Mouse (Mus musculus) CD4-positive, CD25-positive, alpha-beta regulatory T cell, adult 2 months (primary cell): ENCODE results near the gene Smok3c.
A peak's percentile ranks its signal among the peaks of the same experiment; 100 is the strongest.
"Not testable (repeated sequence)": the region's sequence is repeated elsewhere in the genome, so short reads cannot be mapped to it uniquely, and the experiment has no call there.

Experiments used
- DNase-seq: peaks from one replicate; pipeline ENCODE4 v3.0.0-alpha.2; 2012; ENCODE audit warnings: low read depth, low spot score

Gene Smok3c

DNA sequence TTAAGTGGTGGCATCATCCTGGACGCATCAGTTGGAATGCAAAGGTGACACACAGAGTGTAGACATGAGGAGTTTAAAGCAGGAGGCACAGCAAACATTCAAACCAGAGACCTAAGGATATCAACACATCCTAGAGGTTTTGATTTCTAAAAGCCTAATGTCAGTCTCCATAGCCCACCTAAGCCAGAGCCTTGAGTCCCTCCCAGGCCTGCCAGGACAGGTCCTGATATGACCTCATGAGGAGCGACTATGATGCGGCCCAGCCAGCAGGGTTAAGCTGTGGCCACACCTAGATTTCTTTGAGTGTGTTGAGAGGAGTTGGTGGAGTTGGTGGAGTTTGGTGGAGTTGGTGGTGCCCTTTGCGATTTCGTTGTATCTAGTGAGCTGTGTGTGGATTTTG, at the start of gene Smok3c:
Gene Smok3c, plus strand, starts transcription at position 301 of the 400 bp plus-strand sequence.
- DNase-seq: not testable (repeated sequence)

DNA sequence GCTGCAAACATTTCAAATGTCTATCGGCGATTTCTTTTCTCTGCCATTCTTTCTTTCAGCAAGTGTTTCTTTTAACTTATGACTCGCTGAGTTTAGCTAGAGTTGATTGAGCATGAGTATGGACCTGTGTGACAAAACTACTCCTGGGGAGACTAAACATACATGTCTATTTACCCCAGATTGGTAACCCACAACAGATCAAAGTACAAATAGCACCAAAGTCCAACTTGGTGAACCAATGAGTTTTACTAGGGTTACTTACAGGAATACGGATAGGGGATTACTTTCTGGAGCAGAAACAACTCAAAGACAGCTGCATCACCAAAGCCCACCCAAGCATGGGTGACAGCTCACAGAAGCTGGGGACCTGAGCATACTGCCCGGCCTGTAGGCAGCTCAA, 43.6 kb upstream of the Smok3c start:
- DNase-seq: no peak

DNA sequence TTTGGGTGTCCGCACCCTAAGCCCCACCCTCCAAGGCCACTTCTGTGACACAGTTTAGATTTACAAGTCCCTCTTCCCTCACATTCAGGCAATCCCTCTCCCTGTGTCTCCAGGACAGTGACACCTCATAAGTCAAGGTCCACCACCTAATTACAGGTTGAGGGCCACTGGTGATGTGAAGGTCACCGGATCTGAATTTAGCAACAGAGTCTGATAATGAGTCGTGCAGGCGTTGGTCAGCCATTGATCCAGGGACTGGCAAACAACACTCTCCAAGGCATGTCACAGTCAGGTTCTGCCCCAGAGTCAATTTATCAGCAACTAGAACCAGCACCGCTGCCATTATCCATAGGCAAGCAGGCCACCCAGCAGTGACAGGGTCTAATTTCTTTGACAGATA, 40.6 kb upstream of the Smok3c start:
- DNase-seq: no peak

DNA sequence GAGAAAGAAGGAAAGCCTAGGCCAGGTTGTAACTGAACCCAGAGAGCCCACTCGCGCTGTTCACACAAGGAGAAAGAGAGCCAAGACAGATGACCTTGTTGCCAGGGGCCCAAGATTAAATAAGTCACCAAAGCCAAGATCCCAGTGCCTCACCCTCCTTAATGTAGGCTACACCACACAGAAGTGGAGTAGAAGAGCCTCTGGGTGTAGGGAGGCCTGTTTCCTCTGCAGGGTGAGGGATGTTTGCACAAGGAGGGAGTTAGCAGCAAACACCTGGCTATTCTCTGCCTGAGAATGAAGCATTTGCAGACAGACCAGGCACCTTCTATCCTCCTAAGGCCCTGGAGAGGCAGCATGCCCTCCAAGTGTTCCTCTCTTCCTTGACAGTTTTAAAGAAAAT, 36.5 kb upstream of the Smok3c start:
- no peak for DNase-seq

DNA sequence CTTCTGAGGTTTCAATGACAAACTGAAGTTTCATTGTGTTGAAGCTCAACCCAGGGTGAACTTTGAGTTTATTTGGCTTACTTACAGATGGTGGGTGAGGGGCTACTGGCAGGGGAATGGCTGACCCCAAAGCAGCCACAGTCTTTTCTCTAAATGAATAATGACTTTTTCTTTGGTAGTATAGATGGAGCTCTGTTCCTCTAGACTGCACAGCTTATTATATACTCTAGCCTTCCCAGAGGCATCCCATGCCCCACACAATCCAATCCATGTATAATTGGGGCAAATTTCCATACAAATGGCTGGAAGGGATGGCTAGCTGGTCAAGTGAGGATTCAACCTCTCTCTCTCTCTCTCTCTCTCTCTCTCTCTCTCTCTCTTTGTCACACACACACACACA, 36.0 kb upstream of the Smok3c start:
- no peak for DNase-seq

DNA sequence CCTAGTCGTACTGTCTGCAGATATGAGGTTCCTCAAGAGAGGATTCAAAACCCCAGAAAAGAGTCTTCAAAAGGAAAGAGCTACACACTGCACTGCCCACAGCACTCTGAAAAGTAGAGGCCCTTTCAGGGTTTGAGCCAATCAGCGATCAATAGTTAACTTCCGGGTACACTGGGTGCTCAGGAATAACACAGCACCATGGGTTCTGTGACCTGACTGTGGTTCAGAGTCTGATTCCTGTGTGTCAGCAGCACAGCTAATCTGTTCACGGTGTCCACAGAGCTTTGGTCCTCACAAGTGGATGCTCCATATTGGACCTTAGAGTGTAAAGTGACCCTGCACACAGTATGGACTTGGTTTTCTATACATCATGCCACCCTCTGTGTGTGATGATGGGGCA, 33.4 kb upstream of the Smok3c start:
- DNase-seq: not testable (repeated sequence)

DNA sequence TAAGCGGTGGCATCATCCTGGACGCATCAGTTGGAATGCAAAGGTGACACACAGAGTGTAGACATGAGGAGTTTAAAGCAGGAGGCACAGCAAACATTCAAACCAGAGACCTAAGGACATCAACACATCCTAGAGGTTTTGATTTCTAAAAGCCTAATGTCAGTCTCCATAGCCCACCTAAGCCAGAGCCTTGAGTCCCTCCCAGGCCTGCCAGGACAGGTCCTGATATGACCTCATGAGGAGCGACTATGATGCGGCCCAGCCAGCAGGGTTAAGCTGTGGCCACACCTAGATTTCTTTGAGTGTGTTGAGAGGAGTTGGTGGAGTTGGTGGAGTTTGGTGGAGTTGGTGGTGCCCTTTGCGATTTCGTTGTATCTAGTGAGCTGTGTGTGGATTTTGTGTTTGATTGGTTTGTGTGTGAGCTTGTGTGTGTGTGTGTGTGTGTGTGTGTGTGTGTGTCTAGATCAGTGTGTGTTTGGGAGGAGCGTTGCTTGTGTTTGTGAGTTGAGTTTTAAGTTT, 32.0 kb upstream of the Smok3c start, which contains the start of the genes Smok3a and Smok3b:
Gene Smok3a, plus strand, starts transcription at position 301 of the 519 bp plus-strand sequence.
Gene Smok3b, plus strand, starts transcription at position 469 of the 519 bp plus-strand sequence.
- DNase-seq: not testable (repeated sequence)

DNA sequence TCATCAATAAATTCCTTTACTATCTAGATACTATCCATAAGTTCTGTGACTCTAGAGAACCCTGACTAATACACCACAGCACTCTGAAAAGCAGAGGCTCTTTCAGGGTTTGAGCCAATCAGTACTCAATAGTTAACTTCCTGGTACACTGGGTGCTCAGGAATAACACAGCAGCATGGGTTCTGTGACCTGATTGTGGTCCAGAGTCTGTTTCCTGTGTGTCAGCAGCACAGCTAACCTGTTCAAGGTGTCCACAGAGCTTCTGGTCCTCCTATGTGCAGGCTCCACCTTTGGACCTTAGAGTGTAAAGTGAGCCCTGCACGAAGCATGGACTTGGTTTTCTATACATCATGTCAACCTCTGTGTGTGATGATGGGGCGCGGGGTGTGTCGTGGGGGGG, 20.8 kb downstream of the Smok3c start:
- no peak for DNase-seq

DNA sequence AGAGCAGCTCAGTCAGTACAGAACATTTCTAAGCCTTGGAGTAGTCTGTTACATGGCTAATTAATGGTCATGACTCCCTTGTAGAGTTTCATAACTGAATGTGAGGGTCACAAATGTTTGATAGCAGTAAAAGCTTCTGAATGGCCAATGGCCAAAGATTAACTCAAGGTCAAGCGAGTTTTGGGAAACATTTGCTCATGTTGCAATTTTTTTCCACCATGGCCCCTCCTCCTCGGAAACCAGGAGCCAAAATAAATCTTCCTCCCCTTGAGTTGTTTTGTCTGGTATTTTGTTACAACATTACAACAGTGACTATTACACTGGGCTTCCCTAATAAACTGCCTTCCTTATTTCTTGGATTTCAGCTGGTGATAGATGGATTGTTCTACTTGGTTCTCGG, 22.7 kb downstream of the Smok3c start:
- DNase-seq: no peak

DNA sequence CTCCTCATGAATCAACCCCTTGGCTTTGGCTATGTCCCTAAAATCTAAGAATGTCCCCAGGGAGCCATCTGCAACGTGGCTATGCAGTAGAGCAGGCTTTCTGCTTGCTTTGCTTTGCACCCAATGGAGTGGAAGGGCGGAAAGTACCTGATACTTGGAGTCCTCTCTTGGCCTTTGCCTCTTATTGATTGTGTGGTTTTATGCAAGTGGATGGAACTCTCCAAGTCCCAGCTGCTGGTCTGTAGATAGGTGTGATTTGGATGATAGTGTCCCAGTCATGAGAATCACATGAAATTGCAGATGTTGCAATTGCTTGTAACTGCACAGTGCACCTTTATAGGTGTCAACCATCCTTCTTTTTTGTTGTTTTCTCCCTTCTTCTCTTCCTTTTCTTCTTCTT, 23.2 kb downstream of the Smok3c start:
- DNase-seq: no peak

DNA sequence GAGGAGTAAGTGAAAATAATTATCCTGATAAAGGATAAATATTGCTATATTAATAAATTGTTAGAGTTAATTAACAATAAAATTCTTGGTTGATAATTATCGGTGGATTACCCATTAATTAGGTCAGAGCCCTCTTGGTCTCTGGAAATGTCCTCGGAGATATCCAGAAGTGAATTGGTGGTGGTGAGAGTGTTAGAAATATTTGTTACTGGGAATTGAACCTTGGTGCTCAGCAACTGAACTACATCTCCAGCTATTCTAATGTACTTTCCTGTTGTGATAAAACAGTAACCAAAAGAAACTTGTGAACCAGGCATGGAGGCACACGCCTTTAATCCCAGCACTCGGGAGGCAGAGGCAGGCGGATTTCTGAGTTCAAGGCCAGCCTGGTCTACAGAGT, 27.5 kb downstream of the Smok3c start:
- DNase-seq: no peak

DNA sequence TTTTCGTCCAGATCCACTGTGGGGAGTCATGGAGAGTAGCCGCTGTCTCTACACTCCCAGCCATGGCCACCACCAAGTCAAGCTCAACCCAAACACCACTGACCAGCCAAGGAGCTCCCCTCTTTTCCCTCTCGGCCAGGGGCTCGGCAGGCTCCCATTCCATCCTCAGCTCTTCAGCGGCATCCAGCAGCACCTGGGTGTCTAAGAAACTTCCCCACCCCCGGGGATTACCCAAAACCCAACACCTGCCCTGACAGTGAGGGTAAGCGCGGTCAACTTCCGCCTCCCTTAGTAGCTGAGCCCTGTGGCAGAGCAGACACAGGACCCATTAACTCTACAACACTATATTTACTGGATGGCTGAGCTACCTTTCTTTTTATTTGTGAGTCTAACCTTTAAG, 28.5 kb downstream of the Smok3c start:
- DNase-seq: no peak

DNA sequence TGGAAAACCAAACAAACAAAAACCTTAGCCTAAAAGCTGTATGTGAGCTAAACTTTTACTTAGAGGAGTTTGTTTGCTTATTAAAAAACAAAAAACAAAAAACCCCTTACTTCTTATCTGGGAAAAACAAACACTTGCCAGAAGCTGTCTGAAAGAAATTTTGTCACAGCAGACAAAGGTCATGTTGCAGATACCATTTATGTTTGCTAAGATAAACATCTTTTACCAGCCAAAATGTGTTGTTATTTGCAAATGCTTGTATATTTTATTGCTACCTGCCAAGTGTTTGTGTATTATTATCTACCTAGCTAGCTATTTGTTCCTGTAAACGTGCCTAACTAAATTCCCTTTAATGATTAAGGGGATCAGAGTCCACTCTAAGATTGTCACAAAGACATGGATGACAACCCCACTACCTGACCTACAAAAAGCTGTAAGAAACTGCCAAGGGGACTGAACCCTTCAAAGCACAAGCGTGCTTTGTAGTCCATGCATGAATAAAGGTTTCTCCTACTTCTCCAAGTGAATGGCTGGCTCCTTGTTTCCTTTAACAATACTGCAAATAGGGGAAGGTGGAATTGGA, 30.4 kb downstream of the Smok3c start:
- DNase-seq: no peak

DNA sequence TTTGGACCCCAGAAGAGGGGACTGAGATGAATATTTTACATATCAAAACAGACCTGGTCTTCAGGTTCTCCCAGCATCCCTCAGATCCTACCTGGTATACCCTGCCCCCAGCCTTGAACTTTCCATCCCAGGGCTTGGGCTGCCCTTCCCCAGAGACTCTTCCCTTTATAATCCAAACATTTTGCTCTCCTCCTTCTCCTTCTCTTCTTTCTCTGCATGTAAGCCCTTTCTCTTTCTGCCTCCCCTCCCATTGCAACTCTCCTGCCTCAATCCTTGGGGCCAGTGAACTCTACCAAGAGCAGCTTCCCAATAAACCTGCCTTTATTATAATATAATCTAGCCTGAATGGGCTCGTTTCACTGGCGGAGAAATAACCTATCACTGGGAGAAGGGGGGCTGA, 30.9 kb downstream of the Smok3c start:
- DNase-seq: no peak

DNA sequence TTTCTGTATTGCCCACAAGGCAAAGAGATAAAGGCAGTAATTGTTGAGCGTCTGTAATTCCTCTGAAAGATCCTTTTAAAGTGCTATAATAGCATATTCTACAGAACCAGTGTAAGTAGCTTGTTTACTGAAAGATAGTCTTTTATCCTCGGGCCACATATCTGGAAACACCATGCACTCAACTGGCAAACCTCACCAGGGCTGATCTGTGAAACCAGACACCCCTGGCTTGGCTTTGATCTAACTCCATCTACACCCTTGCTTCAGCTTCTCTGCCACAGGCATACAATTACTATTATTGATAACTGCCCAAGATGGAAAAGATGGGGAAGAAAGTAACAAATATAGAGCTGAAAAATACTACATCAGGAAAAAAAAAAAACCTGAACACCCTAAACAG, 31.5 kb downstream of the Smok3c start:
- no peak for DNase-seq

DNA sequence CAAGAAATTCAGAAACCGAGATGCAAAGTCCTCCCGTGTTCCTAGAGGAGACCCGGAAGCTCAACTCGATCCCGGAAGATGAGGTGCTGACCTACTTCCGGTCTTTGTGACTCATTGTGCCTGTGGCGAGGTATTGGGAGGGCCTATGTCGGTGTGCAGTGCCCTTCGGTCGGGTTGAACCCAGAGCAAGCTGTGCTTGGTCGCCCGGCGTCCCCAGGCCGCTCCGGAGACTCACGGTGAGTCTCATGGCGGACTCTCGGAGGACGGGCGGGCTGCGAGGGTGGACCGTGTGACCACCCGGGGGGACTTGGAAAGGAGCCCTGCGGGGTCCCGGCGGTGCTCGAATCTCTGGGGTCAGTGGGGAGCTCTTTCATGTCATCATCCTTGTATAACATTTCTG, 32.0 kb downstream of the Smok3c start, which contains the start of gene Zkscan1:
Gene Zkscan1, plus strand, starts transcription at position 89 of the 400 bp plus-strand sequence.
- DNase-seq: peak; percentile 92

DNA sequence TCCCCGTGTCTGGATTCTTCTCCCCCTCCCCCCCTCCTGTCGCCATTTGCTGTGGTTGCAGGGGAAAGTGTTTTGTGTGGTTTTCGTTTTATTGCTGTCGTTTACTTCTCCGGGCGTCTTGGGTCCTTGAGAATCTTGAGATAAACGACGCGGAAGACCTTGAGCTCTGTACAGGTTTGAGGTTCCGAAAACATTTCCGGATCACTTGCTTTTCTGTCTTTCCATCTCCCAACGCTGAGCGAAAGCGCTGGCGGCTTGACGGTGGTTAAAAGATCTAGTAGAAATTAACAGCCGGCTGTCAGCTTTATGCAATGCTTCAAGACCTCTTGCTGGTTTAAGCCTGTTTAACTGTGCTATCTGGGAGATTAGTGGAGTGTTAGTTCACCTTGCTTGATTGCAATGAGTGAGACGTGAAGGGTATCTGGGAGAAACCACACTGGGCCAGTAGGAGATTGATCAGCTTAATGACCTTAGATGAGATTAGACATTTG, 32.5 kb downstream of the Smok3c start:
- peak; percentile 69 for DNase-seq

DNA sequence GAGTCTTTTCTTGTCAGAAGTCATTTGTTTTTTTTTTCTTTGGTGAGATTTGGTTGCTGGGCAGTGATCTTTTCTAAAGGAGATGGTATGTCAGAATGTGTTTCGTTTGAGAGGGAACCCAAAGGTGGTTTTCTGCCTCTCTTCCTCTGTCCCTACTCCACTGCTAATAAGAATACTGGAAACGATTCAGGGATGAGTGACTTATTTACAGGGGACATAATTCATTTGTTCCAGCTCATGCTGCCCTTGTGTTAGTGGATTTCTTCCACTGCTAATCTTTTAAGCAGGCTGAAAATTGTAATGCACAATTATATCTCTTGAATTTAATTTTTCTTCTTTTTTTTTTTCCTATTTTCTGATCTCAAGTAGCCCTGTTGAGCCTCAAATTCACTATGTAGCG, 33.8 kb downstream of the Smok3c start:
- no peak for DNase-seq

DNA sequence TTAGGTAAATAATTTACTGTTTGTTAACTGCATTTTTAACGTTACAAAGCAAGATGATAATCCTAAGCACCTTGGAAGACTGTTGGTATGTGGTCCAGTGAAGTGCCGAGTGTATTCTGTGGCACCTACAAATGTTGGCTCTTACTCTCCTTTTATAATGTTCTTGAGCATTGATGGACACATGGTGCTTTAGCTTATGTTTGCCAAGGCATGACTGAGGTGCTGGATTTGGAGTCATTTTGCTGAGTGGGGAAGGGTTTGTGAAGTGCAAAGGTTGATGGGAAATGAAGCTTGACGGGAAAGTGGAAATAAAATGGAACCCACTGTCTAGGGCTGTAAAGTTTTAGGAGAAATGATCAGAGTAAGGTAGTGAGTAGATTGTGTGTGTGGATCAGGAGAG, 35.4 kb downstream of the Smok3c start:
- DNase-seq: no peak

DNA sequence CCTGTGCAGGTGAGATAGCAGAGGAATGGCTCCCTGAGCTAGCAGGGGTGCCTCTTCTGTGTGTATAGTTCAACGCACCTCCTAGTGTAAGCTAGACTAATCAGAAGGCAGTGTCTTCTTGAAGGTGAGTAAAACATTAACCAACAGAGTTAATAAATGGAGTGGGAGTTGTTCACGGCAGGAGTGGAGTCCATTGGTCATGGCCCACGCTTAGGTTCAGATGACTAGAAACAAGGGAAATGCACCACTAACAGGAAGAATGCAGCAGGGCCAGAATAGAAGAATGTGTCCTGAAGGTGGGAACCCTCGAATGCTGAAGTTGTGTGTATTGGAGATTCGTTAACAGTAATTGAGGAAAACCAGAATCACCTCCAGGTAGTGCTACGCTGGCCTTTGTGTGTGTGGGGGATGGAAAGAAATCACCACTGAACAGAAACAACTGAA, 36.1 kb downstream of the Smok3c start:
- no peak for DNase-seq

DNA sequence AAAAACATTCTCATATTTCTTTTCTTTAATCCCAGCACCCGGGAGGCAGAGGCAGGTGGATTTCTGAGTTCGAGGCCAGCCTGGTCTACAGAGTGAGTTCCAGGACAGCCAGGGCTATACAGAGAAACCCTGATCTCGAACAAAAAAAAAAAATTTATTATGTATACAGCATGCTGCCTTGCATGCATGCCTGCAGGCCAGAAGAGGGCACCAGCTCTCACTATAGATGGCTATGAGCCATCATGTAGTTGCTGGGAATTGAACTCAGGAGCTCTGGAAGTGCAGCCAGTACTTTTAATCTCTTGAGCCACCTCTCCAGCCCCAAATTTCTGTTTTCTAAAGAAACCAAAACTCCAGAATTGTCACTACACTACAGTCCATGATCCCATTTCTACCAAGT, 37.3 kb downstream of the Smok3c start:
- peak; percentile 43 for DNase-seq

DNA sequence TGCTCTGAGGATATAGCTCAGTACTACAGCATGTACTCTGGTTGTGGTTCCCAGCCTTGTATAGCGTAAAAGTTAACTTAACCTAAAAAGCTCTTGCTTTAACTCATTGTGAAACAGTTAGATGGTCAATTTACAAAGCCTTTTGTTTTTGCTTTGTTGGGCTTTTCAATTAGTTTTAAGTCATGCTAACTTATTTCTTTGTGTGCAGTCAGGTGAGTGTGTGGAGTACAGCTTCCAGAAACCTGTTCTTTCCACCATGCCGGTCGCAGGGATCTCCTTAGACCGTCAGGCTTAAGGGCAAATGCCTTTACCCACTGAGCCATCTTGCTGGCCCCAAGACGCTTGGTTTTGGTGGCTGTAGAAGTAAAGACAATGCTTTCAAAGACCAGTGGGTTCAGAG, 37.7 kb downstream of the Smok3c start:
- no peak for DNase-seq

DNA sequence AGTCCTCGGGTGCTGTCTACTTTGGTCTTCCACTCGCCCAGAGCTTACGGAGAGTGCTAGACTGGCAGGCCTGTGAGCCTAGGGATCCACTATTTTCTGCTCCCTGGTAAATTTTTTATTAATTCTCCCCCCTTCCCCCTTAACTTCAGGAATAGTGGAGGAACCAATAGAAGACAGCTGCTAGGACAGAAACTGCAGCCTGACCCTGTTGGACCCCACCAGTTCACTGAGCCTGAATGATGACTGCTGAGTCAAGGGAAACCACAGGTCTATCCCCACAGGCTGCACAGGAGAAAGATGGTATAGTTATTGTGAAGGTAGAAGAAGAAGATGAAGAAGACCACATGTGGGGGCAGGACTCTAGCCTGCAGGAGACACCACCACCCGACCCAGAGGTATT, 39.8 kb downstream of the Smok3c start:
- DNase-seq: no peak

DNA sequence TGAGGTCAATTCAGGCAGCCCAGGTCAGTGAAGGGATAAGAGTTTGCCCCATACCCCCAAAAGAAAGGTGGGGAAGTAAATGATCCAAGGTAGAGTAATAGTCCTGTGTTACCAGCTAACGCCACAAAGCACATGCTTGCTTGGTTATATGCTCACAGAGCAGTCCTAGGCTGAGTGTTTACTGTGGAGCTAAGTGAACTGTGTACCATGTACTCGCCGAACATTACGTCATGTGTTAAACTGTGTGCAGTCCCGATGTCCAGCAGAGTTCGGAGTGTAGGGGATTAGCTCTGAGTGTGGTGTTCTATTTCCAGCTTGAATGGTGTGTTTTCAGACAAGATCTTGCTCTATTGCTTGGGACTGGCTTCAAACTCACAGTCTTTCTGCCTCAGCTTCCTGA, 41.5 kb downstream of the Smok3c start:
- no peak for DNase-seq
